Mouse (Mus musculus) megakaryocyte, embryonic 14.5 days (primary cell): ENCODE results near the gene Saysd1.

Experiments
- FLI1 ChIP-seq: IDR thresholded peaks from 2 replicates; pipeline ENCODE4 v1.6.1; 2012; ENCODE audit warnings: low read length, inconsistent platforms, mixed read lengths
- GATA1 ChIP-seq: IDR thresholded peaks from 3 replicates; pipeline ENCODE4 v1.6.1; 2012; ENCODE audit warnings: mixed read lengths, low read length, inconsistent platforms, borderline replicate concordance

DNA sequence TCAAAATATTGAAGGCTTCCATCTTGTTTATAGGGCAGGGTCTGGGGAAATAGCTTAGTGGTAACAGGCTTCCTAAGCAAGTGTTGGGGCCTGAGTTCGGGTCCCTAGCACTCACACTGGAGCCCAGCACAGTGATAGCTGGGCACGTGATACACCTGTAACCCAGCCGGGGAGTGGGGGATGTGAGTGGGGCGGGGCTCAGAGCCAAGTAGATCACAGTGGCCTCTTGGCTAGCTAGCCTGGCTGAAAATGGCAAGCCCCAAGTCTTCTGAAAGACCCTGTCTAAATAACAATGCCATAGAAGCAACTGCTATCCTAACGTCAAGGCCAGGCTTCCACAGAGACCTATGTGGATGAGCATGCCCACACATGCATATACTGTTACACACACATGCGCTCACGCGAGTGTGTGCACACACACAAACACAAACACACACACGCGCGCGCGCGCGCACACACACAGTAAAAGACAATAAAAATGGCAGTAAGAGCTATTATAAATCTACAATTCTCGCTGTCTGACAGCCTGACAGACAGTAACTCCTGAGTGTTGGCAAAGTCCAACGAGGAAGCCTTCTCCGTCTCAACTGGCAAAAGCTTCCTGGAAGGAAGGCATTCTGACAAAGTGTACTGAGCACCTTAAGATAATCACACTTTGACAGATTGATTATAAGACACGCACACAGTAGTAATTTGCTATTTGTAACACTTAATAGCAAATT lies 106.2 kb downstream of the Saysd1 start:
- TF ChIP-seq GATA1 = no peak
- TF ChIP-seq FLI1 = no peak
